Mouse (Mus musculus): ENCODE data around the gene Dbnl.

Gene Dbnl

DNA sequence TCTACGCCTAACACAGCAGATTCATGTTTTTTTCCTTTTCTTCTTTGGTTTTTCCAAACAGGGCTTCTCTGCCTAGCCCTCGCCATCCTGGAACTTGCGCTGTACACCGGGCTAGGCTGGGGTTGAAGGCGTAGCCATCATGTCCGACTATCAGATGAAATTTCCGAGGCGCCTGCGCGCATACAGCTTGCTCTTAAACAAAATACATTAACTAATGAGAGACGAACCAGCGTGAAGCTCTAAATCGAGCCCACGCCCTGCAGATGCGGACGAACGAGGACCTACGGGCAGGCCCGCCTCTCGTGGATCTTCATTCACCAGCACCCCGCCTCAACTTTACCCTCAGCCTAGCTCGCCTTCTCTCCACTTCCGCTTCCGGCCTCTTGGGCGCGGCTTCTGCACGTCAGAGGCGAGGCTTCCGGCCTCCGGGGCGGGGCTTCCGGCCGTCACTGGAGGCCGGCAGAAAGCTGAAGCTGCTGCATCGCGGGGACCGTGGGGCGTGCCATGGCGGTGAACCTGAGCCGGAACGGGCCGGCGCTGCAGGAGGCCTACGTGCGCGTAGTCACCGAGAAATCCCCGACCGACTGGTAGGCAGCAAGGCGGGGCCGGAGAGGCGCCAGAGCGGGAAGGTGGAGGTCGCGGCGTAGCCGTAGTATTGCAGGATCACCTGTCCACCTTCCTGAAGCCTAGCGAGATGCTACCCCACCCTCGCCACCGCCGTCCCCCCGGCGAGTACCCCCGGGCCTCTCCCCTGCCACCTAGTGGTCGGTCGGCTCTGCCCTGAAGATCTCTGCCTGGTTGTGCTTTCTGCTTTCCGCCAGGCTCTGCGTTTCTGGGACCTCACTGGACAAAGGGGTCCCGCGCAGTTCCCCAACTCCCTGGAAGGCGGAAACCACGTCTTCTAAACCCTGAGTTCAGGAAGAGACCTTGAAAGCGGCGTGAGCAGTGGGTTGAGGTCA, at the start of gene Dbnl:
Gene Dbnl, plus strand, starts transcription at position 433 of the 959 bp plus-strand sequence.
- DNase-seq (ENCODE audit: extremely low read depth, low read depth, low spot score): peak; percentile 39

DNA sequence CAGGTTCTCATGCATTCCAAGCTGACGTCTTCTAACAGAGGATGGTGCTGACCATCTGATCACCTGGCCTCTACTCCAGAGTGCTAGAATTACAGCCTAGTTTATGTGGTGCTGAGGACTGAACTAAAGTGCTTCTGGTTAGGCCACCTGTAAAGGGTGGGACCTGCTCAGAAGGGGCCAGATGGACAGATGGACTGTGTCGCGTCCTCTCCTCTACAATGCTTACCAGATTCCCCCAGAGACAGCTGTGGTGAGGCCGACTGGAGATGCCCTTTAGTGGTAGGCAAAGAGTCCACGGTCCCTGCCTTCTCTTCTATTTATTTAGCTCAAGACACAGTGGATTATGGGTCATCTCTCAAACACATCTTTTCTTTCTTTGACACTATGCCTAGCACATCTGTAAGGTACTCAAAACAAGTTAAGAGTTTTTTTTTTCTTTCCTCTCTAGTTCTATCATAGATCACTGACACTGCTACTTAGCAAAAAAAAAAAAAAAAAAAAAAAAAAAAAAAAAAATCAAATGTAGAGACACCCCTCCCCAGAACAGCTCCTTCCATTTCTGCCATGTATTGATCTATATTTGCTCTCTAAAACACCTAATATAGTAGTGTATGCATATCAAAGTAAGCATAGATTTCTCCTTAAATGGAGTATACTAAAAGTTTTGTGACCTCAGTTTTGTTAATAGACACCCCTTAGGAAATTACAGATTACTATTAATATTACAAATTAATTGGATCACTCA, 49.2 kb upstream of the Dbnl start:
- DNase-seq (ENCODE audit: extremely low read depth, low read depth, low spot score): no peak

DNA sequence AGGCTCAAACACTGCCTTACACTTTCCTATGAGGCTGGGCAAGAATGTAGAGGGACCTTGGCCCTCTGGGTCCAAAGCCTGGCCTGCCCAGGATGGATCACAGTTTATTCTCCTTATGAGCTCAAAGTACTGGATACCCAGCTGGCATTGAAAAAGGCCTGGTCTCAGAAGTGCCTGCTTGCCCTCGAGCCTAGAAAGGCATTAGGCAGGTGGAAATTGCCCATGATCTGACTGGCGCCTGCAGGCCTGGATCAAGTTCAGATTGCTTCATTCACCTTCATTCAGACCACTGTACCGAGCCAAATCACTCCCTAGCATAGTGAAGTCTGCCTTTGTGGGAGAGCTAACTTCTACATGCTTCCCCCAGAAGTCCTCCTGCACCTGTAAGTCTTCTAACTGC, 48.4 kb upstream of the Dbnl start:
- DNase-seq (ENCODE audit: extremely low read depth, low read depth, low spot score): peak; percentile 36

DNA sequence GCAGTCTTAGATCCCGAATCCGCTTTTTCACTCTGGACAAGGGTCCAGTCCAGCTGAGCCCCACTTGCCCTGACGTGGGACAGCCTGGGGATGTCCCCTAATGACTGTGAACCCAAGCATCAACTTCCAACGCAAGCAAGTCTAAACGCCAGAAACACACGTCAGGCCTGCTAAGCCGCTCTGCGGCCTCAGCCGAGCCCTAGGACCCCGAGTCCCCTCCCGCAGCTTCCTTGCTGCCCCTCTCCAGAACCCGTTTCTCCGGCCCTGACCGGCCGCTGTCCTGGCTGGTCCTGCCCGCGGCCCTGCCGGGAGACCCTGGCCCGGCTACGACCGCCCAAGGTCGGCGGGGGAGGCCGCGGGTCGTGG, 47.7 kb upstream of the Dbnl start:
- DNase-seq (ENCODE audit: extremely low read depth, low read depth, low spot score): no peak

DNA sequence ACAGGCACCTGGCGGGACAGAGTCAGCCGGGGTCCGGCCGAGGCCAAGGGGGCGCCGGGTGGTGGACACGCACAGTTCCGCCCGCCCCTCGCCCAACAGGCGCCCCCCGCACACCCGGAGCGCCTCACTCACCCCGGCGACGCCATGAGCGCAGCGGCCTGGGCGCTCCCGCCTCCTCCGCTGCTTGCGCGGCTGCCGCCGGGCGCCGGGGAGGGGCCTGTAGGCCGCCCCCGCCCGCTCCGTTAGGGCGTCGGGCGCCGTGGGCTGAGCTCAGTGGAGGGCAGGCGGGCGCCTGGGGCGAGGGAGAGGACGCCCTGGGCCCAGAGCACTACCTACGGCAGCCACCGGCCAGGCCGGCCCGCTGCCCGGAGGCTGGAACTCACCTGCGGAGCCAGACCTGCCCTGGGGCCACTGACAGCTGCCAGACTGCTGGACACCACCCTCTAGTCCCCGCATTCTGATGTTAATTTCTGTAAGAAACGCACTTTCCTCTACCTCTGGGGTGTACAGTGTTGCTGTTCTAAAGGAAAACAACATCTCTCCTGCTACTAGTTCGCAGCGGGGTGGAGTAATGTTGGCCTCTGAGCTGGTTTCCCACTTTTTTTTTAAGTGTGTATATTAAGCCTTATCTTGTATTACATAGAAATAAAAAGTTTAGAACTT, 47.2 kb upstream of the Dbnl start:
- no peak for DNase-seq (ENCODE audit: extremely low read depth, low read depth, low spot score)

DNA sequence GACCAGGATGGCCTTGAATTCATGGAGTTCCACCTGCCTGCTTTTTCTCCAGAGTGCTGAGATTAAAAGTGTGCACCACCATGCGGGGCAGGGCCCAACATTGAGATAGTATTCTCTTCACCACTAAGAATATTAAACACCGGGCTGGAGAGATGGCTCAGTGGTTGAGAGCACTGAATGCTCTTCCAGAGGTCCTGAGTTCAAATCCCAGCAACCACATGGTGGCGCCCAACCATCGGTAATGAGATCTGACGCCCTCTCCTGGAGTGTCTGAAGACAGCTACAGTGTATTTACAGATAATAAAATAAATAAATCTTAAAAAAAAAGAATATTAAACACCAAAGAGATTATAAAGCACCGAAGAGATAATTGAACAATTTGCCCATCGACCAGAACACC, 46.2 kb upstream of the Dbnl start:
- DNase-seq (ENCODE audit: extremely low read depth, low read depth, low spot score): no peak

DNA sequence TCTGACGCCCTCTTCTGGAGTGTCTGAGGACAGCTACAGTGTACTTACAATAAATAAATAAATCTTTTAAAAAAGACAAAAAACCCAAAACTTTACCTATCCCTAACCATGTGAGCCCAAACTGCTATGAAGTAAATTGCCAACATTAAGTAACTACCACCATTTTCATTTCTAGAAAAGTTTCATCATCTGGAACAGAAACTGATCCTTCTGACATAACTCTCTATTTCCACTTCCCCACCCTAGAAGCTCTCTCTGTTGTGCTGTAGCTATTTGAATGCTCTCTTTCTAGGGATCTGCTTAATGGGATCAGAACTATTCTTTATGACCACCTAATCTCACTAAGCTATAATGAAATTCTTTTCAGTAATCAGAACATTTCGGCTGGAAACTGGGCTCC, 43.3 kb upstream of the Dbnl start:
- no peak for DNase-seq (ENCODE audit: extremely low read depth, low read depth, low spot score)

DNA sequence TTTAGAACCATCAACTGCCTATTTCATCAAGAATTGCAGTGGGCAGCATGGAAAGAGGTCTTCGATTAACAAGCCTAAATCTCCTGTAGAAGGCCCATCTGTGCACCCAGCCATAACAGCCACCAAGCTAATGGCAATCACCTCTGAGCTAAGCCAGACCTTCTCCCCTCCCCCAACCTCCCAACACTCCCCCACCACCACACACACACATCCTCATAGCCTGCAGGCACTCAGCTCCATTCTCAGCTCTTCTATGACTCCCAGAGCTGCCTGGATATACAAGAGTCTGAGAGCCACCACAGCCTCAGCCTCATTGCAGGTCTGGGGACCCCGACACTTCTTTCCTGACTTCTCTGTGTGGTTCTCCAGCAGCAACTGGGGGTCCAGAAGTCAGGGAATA, 34.5 kb upstream of the Dbnl start:
- DNase-seq (ENCODE audit: extremely low read depth, low read depth, low spot score): no peak

DNA sequence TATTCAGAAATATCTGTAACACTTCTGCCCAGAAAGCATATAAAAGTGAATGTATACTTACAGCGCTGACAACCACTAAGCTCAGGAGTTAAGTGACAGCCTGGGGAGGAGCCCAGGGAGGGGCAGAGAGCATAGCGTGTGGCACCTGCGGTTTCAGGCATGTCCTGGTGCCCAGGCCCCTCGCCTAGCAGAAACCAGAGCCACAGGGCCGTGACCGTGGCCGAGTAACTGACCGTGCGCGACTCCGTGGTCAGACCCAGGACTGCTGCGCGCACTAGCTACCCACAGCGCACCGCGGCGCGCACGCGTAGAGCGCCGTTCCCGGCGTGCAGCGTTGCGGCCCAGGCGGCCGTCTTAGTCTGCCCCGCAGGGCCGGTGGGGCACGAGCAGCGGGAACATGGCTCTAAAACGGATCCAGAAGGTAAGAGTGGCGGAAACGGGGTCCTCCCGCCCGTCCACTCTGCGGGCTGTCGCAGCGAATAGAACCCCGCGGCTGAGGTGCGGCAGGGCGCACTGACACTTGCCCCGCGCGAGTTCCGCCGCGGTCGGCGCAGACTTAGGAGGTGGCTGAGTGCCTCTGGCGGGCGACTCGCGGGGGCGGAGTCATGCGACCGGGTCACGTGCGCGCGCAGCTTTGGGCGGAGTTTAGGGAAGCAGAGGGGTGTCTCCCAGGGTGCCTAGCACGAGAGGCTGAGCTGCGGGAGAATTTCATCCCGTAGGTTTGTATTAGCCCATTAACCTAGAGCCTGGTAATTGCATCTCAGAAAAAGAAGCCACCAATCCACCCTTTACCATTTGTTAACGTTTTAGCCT, 26.3 kb upstream of the Dbnl start, which contains the start of gene Urgcp:
Gene Urgcp, minus strand, starts transcription at position 557 of the 813 bp plus-strand sequence.
- DNase-seq (ENCODE audit: extremely low read depth, low read depth, low spot score): peak; percentile 40

DNA sequence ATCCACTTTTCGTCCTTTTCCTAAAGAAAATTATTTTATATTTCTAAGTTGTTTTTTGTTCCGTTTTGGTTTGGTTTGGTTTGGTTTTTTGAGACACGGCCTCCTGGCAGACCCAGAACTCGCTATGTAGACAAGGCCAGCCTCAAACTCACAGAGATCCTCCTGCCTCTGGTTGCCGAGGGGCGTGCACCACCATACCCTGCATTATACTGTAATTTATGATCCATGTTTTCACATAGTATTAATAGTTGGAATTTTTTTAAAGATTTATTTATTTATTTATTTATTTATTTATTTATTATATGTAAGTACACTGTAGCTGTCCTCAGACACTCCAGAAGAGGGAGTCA, 25.7 kb upstream of the Dbnl start:
- DNase-seq (ENCODE audit: extremely low read depth, low read depth, low spot score): no peak

DNA sequence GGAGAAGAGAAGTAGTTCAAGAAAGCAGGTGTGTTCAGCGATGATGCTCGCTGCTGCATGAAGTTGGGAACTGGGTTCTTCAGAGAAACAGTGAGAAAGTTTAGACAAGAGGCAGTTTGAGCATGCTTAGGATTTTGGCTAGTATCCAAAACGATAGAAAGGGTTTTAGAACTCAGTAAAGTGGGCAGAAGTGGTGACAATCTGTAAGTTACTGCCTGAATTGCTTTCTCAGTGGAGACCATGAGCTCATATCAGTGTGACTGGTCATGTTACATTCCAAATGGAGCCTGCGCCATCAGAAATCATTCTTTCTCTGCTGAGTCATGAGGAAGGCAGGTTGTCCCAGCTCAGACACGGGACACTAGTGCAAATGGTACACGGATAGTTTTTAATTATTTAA, 22.3 kb upstream of the Dbnl start:
- DNase-seq (ENCODE audit: extremely low read depth, low read depth, low spot score): no peak

DNA sequence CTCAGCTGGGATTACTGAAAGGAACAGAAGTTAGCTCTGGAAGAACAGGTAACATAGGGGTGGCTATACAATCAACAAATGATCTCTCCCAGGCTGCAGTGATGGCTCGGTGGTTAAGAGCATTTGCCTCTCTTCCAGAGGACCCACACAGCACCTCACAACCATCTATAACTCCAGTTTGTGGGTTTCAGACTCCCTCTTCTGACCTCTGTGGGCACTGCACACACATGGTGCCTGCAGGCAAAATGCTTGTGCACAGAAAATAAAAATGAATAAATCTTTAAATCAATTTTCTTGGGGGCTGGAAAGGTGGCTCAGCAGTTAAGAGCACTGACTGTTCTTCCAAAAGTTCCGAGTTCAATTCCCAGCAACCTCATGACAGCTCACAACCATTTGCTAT, 9.8 kb upstream of the Dbnl start:
- DNase-seq (ENCODE audit: extremely low read depth, low read depth, low spot score): no peak

DNA sequence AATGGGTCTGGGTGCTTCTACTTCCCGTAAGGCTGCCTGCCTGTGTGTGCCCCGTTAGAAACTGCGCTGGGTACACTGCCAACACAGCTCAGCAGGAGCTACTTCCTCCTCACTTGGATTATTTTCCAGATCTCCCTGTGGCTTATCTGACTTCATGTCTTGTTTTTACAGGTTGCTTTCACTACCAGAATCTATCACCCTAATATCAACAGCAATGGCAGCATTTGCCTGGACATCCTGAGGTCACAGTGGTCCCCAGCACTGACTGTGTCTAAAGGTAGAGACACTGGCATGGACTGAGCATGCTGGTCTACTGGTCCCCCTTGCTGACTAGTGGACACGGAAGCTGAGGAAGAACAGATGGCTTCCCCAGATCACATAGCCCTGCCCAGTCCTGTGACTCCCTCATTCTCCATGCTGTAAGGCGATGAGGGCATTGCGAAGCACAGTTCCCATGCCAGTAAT, 8.2 kb upstream of the Dbnl start:
- no peak for DNase-seq (ENCODE audit: extremely low read depth, low read depth, low spot score)

DNA sequence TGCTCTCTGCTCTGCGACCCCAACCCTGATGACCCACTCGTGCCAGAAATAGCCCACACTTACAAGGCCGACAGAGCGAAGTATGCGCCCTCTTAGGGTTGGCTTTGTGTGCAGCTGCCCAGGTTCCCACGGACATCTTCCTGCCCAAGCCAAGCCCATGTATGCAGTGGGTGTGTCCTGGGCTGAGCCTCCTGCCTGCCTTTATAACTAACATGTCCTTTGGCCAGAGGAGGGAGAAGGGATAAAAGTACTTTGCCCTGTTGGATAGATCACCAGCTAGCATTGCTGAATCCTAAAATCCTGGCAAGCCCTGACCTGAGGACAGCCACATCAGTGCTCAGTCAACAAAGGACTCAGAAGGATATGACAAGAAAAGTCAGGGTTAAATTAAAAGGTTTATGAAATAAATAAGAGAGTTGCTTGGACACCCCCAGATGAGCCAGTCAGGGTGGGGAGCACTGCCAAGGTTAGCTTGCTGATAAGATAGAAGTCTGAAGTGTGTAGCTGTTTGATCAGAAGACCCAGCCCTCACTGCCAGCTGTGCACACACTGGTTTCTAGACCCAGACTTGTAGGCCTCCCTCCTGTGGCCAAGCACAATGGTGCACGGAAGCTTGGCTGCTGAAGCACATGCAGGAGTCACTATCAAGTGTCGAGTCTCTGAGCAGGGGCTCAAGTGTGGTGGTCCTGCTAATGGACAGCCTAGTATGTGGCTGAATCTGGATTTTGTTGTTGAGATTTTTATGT, 5.9 kb upstream of the Dbnl start:
- no peak for DNase-seq (ENCODE audit: extremely low read depth, low read depth, low spot score)

DNA sequence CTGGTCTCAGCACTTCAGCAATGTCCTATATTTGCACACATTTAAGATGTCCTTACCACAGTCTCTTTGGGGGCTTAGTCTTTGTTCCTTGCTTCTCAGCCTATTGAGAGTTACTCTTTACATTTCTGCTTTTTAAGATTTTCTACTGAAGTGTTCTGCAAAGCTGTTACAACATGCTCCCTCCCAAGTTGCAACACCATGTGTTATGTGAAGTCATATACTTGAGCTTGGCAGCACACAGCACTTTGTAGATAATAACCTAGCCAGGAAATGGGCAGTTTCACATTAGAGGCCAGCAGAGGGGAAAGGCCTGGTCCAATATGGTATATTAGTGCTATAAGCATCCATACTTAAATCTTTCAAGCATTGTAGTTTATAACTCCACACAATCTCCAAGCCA, 2.6 kb upstream of the Dbnl start:
- no peak for DNase-seq (ENCODE audit: extremely low read depth, low read depth, low spot score)

DNA sequence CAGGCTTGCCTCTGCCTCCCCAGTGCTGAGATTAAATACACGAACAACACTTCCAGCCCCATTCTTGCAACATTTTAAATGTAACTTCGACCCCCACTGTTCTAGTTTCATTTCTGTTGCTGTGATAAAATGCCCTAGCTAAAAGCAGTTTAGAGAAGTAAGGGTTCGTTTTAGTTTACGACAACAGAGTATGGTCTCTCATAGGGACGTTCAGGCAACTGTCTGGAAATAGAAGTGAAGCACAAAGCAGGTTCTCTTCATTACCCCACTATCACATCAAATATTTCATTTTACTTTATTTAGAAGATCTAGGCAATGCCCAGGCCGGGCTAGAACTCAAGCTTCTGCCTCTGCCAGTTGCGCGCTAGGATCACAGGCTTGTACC, 625 bp upstream of the Dbnl start:
- no peak for DNase-seq (ENCODE audit: extremely low read depth, low read depth, low spot score)

DNA sequence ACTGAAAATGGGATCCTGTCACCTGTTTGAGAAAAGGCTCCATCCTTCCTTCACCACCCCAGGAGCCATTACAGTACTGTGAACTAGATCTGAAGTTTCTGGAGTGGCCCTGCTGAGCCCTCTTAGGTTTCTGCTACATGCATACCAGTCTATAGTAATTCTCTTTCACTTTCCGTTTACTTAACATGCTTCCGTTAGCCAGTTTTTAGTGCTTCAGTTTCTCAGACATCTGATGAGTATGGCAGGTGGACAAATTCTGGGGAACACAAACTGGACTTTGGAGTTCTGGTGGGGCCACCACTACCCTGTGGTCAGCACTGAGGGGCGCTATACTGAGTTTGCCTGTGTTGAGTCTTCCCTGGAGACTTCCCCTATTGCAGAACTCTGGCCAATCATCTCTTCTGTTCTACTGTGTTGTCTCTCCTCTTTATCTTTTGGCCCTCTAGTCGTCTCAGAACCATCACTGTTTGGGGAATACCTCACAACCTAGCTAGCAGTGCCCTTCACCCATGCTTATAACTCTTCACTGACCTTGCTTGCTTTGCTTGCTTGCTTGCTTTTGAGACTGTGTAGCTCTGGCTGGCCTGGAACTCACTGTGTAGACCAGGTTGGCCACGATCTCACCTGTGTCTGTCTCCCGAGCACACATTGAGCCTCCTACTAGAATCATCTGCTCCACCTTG, 924 bp downstream of the Dbnl start:
- no peak for DNase-seq (ENCODE audit: extremely low read depth, low read depth, low spot score)

DNA sequence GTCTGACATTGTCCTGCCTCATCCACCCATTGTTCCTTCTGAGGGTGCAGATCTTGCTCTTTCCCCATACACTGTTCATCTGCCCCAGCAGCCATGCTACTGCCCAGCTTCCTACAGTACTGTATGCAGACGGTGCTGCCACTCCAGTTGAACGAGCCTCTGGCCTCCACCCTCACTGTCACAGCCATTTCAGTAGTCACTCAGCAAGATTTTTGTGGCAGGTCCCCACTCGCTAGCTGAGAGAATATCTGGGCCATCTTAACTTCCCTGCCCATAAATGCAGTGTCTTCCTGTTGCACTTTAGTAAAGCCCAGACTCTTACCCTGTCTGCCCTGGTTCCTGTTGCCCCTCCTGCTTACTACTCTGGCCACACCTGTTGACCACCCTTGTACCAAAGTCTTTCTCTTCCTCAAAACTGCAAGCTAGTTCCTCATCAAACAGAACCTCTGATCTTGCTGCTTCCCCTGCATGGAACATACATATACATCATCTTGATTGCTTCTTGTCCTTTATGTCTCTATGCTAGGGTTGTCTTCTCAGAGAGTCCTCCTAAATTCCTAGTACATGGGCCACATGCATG, 1.6 kb downstream of the Dbnl start:
- DNase-seq (ENCODE audit: extremely low read depth, low read depth, low spot score): no peak

DNA sequence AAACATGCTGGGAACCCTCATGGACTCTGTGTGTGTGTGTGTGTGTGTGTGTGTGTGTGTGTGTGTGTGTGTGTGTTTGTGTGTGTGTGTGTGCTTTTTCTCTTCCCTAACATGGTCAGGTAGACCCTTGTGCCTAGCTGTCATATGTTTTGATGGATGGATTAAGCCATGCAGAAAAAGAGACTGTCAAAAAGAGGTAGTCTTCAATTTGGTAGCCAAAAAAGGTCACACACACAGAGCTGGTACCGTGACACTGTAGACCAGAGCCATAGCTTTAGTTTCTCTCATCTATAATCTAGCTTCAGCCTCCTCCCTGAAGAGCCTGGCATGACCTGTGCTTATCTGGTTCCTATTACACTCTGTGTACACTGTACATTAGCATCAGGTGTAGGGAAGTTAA, 2.1 kb downstream of the Dbnl start:
- DNase-seq (ENCODE audit: extremely low read depth, low read depth, low spot score): no peak

Measured in fat pad, adult 2 months (tissue).